Mouse (Mus musculus) inflammation-experienced regulatory T-cells (primary cell): ENCODE measurements around the gene 4930568D16Rik. TPM values are rescaled to one million over a fixed set of nuclear protein-coding genes. Genes with fewer than 3 reads are reported as not detected.

Experiments used
- polyA plus RNA-seq, 2 experiments: library from polyadenylated mRNA; unstranded; fragments of 100-300 nt; shearing (Covaris generic); gene quantifications; one replicate each; pipeline ENCODE4 v1.2.1; 2017

Gene 4930568D16Rik
- under 1 TPM; 0.17 to 0.77 TPM for polyA plus RNA-seq

GRCm38 (mm10) chr2:35367629-35368028 is at the start of gene 4930568D16Rik:
Gene 4930568D16Rik (minus strand): TSS chr2:35367729.

GRCm38 (mm10) chr2:35397096-35397495 is 29.6 kb upstream of the 4930568D16Rik start, which contains the start of gene 4930402F06Rik:
Gene 4930402F06Rik (minus strand): TSS chr2:35397175.

GRCm38 (mm10) chr2:35336388-35337280 is 30.9 kb downstream of the 4930568D16Rik start, which contains the start of gene Stom:
Gene Stom (minus strand): TSS chr2:35336976.

Other genes with a start within 250 kb of the 4930568D16Rik start
- gene Rab14, start 166.6 kb downstream of the 4930568D16Rik start, polyA plus RNA-seq = 100 to 1,000 TPM; 148 to 163 TPM
- 10 to 100 TPM; 28.1 to 30.6 TPM for gene Gsn, start 111.3 kb downstream of the 4930568D16Rik start, polyA plus RNA-seq
- 1 to 10 TPM in 1 of 2 experiments, under 1 TPM in 1; 0.86 to 4.4 TPM for gene Stom, start 30.8 kb downstream of the 4930568D16Rik start, polyA plus RNA-seq
- gene 4930402F06Rik, start 29.4 kb upstream of the 4930568D16Rik start, polyA plus RNA-seq = under 1 TPM in 1 of 2 experiments, not detected in 1; 0.19 TPM
- gene Ggta1, start 95.5 kb upstream of the 4930568D16Rik start, polyA plus RNA-seq = 10 to 100 TPM; 16.6 to 18.5 TPM
- 1 to 10 TPM; 1.0 to 2.6 TPM for gene Dab2ip, start 190.5 kb upstream of the 4930568D16Rik start, polyA plus RNA-seq